Mouse (Mus musculus) heart, embryonic 15.5 days (tissue): ENCODE measurements around the gene Slc35d2. TPM values are rescaled to one million over a fixed set of nuclear protein-coding genes. Genes with fewer than 3 reads are reported as not detected.
"Not testable (repeated sequence)": the region's sequence is repeated elsewhere in the genome, so short reads cannot be mapped to it uniquely, and the experiment has no call there.

Source experiments
- ATAC-seq: fragments of 200-750 bp; cut with Nextera tagmentation; replicated peaks from 2 replicates; pipeline ENCODE4 v1.8.0; 2017; ENCODE audit warnings: low read depth, moderate TSS enrichment; ENCODE audit not compliant: insufficient number of reproducible peaks, insufficient read depth, low FRiP score
- H3K27ac ChIP-seq: fragments of 300-500 bp; sonication (generic); 2 replicates; pipeline ENCODE4 v1.5.1; 2015; ENCODE audit warnings: mild to moderate bottlenecking, inconsistent platforms
- H3K27me3 ChIP-seq: fragments of 300-500 bp; sonication (generic); 2 replicates; pipeline ENCODE4 v1.6.1; 2015; ENCODE audit warnings: inconsistent platforms
- H3K36me3 ChIP-seq: fragments of 300-500 bp; sonication (generic); 2 replicates; pipeline ENCODE4 v1.6.1; 2015; ENCODE audit warnings: mild to moderate bottlenecking, inconsistent platforms
- H3K4me1 ChIP-seq: fragments of 300-500 bp; sonication (generic); replicated peaks from 2 replicates; pipeline ENCODE4 v1.6.1; 2015; ENCODE audit warnings: inconsistent platforms
- H3K4me2 ChIP-seq: fragments of 300-500 bp; sonication (generic); 2 replicates; pipeline ENCODE4 v1.6.1; 2015; ENCODE audit warnings: inconsistent platforms, mild to moderate bottlenecking, moderate library complexity
- H3K4me3 ChIP-seq: fragments of 300-500 bp; sonication (generic); 2 replicates; pipeline ENCODE4 v1.5.1; 2015; ENCODE audit warnings: mild to moderate bottlenecking, inconsistent platforms
- H3K9ac ChIP-seq: fragments of 300-500 bp; sonication (generic); 2 replicates; pipeline ENCODE4 v1.6.1; 2015; ENCODE audit warnings: mild to moderate bottlenecking, inconsistent platforms
- H3K9me3 ChIP-seq: fragments of 300-500 bp; sonication (generic); replicated peaks from 2 replicates; pipeline ENCODE4 v1.6.1; 2016; ENCODE audit warnings: inconsistent platforms
- WGBS: fragments of 180-500 bp; shearing (Covaris S2); methylation state at CpG from one replicate; pipeline ENCODE4 v1.1.7; 2015; ENCODE audit warnings: mixed read lengths; 5-methylcytosine and 5-hydroxymethylcytosine counted together
- polyA plus RNA-seq: library from polyadenylated mRNA; unstranded; fragments of >200 nt; fragmentation: Nextera tagmentation; extraction: Ambion mirVana; gene quantifications from 2 replicates; pipeline ENCODE4 v1.2.1, GENCODE M21; 2015

Slc35d2 gene
- polyA plus RNA-seq, 1 experiment from 2014 or later = 5.0 TPM

GRCm38 (mm10) chr13:64088057-64088456 lies 41.1 kb downstream of the Slc35d2 start:
- no peak overlapping the region for H3K27ac ChIP-seq
- H3K4me1 ChIP-seq = no peaks in the 10 kb centered on the region
- H3K9ac ChIP-seq = no peak overlapping the region
- no peak for ATAC-seq
- no peaks in the 10 kb centered on the region for H3K9me3 ChIP-seq
- WGBS = 52% methylated on average over 7 of the region's 7 CpGs
- H3K27me3 ChIP-seq = no peaks in the 10 kb centered on the region
- no peaks in the 10 kb centered on the region for H3K36me3 ChIP-seq
- H3K4me2 ChIP-seq = no peak overlapping the region
- no peak overlapping the region for H3K4me3 ChIP-seq

GRCm38 (mm10) chr13:64086036-64086435 lies 43.1 kb downstream of the Slc35d2 start:
- no peak overlapping the region for H3K4me3 ChIP-seq
- H3K27ac ChIP-seq = no peak overlapping the region
- H3K4me1 ChIP-seq = peaks cover 10% of the 10 kb centered on the region
- no peak for ATAC-seq
- 84% methylated on average over 5 of the region's 5 CpGs for WGBS
- H3K9me3 ChIP-seq = no peaks in the 10 kb centered on the region
- H3K36me3 ChIP-seq = no peaks in the 10 kb centered on the region
- no peaks in the 10 kb centered on the region for H3K27me3 ChIP-seq
- no peak overlapping the region for H3K9ac ChIP-seq
- H3K4me2 ChIP-seq = no peak overlapping the region

DNA sequence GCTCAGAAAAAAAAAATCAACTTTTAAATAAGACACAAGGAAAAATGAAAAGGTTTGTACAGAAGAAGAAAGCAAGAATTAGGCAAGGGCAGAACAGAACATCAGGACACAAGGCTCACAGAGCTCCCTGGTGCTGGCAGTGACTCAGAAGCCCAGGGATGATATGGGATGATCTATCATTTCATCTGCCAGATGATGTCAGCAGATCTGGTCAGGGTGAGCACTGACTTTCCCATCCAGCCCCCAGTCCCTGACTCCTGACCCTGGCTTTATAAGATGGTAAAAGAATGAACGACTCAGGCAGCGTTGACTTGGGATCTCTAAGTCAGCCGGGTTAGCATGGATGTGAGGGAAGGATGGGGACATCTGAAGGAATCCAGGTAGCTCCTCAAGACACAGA lies 45.8 kb downstream of the Slc35d2 start:
- peaks cover 11% of the 10 kb centered on the region for H3K4me1 ChIP-seq
- H3K36me3 ChIP-seq = no peaks in the 10 kb centered on the region
- no peak for ATAC-seq
- H3K9me3 ChIP-seq = no peaks in the 10 kb centered on the region
- H3K4me2 ChIP-seq = no peak overlapping the region
- no peak overlapping the region for H3K9ac ChIP-seq
- WGBS = 82% methylated on average over 3 of the region's 3 CpGs
- H3K27me3 ChIP-seq = no peaks in the 10 kb centered on the region
- no peak overlapping the region for H3K4me3 ChIP-seq
- no peak overlapping the region for H3K27ac ChIP-seq

DNA sequence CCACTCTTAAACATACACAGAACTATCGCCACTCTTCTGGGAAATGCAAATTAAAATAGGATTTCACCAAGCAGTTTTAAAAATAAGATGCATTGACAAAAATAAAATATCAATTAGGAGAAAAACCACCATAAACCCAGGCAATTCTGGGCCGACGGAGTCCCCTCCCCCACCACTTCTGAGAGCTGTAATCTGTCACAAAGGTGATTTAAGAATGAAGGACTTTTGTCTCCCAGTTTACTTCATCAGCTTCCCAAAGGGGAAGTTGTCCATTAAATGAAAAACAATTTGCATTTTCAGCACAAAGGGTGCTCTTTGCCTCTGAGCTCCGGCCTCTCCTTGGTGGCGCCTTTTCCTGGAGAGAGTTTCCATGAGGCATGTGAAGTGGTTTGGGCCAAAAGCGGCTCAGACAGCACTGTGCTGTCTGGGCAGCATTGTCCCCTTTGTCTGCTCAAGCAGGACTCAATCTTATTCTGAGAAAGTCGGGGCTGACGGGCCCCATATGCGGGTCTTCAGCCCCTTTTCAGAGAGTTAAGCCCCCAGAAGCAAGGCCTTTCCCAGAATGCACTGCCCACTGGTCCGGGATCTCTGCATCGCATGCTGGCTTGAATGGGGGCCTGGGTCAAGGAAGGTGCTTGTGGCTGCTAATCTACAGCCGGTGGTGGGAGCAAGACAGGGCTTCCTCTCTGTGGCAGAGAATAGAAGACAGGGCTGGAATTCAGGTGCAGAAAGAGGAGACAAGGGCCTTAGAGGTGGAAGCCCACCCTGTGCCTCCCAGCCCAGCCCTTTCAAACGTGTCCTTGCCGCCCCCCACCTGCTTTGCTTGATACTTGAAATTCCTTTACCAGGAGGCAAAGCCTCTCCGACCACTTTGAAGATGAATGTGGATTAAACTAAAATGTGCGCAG lies 47.9 kb downstream of the Slc35d2 start:
- no peaks in the 10 kb centered on the region for H3K9me3 ChIP-seq
- H3K27me3 ChIP-seq = no peaks in the 10 kb centered on the region
- no peak overlapping the region for H3K9ac ChIP-seq
- WGBS = 42% methylated on average over 16 of the region's 16 CpGs
- peaks cover 11% of the 10 kb centered on the region for H3K4me1 ChIP-seq
- no peak; the same call in 1 of the 2 replicates for ATAC-seq
- H3K4me3 ChIP-seq = no peak overlapping the region
- H3K4me2 ChIP-seq = peak overlapping the region; percentile 13; the same call in 1 of the 2 replicates
- H3K36me3 ChIP-seq = no peaks in the 10 kb centered on the region
- H3K27ac ChIP-seq = no peak overlapping the region

DNA sequence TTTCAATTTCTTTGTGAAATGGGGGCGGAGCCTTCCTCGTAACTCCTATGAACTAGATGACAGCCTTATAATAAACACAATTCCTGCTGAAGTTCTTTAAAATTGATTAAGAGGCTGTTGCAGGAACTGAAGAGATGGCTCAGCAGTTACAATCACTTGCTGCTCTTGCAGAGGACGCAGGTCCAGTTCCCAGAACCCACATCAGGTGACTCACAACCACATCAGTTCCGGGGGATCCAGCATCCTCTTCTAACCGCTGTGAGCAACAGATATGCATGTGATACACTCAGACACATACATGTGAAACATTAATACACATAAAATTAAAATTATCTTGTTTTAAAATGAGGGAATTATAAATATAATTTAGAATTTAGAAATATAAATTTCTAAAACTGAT lies 51.6 kb downstream of the Slc35d2 start:
- no peak overlapping the region for H3K9ac ChIP-seq
- no peaks in the 10 kb centered on the region for H3K36me3 ChIP-seq
- no peaks in the 10 kb centered on the region for H3K9me3 ChIP-seq
- H3K4me3 ChIP-seq = no peak overlapping the region
- no peak overlapping the region for H3K4me2 ChIP-seq
- WGBS = 83% methylated on average over 5 of the region's 5 CpGs
- no peak overlapping the region for H3K27ac ChIP-seq
- ATAC-seq = no peak
- H3K4me1 ChIP-seq = peaks cover 11% of the 10 kb centered on the region
- no peaks in the 10 kb centered on the region for H3K27me3 ChIP-seq

DNA sequence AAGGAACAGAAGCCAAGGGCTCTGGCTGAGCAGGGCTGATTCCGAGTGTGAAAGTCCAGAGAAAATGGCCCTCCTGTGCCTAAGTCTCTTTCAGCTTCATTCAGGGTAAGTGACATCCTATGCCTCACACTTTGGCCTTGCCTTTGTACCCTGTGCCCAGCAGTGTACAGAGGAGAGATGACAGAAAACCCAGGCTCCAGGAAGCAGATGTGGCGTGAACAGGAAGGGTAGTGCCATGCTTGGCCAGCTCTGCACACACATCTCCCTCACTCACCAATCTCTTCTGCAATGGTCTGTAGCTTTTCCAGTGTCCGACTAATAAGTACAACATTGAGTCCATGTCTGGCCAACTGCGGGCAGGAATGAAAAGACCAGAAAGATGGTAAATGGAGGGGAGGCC lies 53.1 kb downstream of the Slc35d2 start:
- Histone ChIP-seq H3K27me3 (no peaks in the 10 kb centered on the region), H3K4me1 (peaks cover 1% of the 10 kb centered on the region), H3K27ac (no peak overlapping the region), H3K4me3 (no peak overlapping the region), H3K4me2 (no peak overlapping the region), H3K36me3 (no peaks in the 10 kb centered on the region), H3K9me3 (no peaks in the 10 kb centered on the region), H3K9ac (no peak overlapping the region)
- ATAC-seq = no peak
- WGBS = 83% methylated on average over 4 of the region's 4 CpGs

- Histone ChIP-seq H3K9me3 (no peaks in the 10 kb centered on the region), H3K4me1 (no peaks in the 10 kb centered on the region; the same call in 1 of the 2 replicates), H3K4me2 (no peak overlapping the region), H3K27ac (no peak overlapping the region), H3K4me3 (no peak overlapping the region), H3K27me3 (no peaks in the 10 kb centered on the region), H3K9ac (no peak overlapping the region), H3K36me3 (no peaks in the 10 kb centered on the region)
- no peak for ATAC-seq
- 29% methylated on average over 3 of the region's 3 CpGs for WGBS
Measured at GRCm38 (mm10) chr13:64066653-64067052, 62.5 kb downstream of the Slc35d2 start.

GRCm38 (mm10) chr13:64064276-64064675 lies 64.9 kb downstream of the Slc35d2 start:
- H3K4me3 ChIP-seq = no peak overlapping the region
- no peaks in the 10 kb centered on the region for H3K9me3 ChIP-seq
- H3K36me3 ChIP-seq = no peaks in the 10 kb centered on the region
- no peaks in the 10 kb centered on the region; the same call in 1 of the 2 replicates for H3K4me1 ChIP-seq
- no peaks in the 10 kb centered on the region for H3K27me3 ChIP-seq
- no peak for ATAC-seq
- H3K9ac ChIP-seq = no peak overlapping the region
- no peak overlapping the region for H3K27ac ChIP-seq
- no peak overlapping the region for H3K4me2 ChIP-seq

- no peak for ATAC-seq
- 82% methylated on average over 5 of the region's 5 CpGs for WGBS
- H3K4me3 ChIP-seq = no peak overlapping the region
Measured at GRCm38 (mm10) chr13:64060935-64061506, 68.1 kb downstream of the Slc35d2 start.

DNA sequence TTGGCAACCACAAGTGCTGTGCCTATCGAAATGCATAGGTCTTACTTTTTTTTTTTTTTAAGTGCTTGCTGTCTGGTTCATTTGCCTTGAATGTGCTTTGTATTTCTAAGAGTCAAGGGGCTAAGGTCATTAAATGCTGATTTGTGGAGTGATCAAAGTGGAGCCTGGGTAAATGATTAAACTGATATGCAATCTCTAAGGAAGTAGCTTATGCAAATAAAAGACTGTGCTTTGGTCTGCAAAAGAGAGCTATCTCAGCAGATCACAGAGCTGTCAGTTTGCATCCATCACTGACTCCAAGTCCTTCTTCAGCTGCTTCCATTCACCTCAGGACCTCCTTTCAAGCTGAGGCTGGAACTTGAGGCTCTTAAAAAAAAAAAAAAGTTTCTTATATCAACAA lies 75.2 kb downstream of the Slc35d2 start:
- no peaks in the 10 kb centered on the region for H3K27me3 ChIP-seq
- H3K4me1 ChIP-seq = no peaks in the 10 kb centered on the region
- no peaks in the 10 kb centered on the region for H3K36me3 ChIP-seq
- H3K4me3 ChIP-seq = no peak overlapping the region
- H3K9me3 ChIP-seq = no peaks in the 10 kb centered on the region; the same call in 1 of the 2 replicates
- no peak overlapping the region for H3K4me2 ChIP-seq
- no peak overlapping the region for H3K27ac ChIP-seq
- no peak overlapping the region for H3K9ac ChIP-seq
- WGBS = 63% methylated on average over 1 of the region's 1 CpGs
- no peak for ATAC-seq

More at GRCm38 (mm10) chr13:64060935-64061506, 68.1 kb downstream of the Slc35d2 start:
- Histone ChIP-seq H3K27ac (no peak overlapping the region), H3K9ac (no peak overlapping the region), H3K36me3 (no peaks in the 10 kb centered on the region), H3K27me3 (no peaks in the 10 kb centered on the region), H3K9me3 (no peaks in the 10 kb centered on the region), H3K4me2 (no peak overlapping the region), H3K4me1 (no peaks in the 10 kb centered on the region; the same call in 1 of the 2 replicates)

- not testable (repeated sequence) for H3K9me3 ChIP-seq, H3K27ac ChIP-seq, H3K27me3 ChIP-seq, H3K9ac ChIP-seq, H3K4me1 ChIP-seq, H3K36me3 ChIP-seq, H3K4me3 ChIP-seq, ATAC-seq, H3K4me2 ChIP-seq
- 71% methylated on average over 2 of the region's 2 CpGs for WGBS
Measured at GRCm38 (mm10) chr13:64052281-64052680, 76.9 kb downstream of the Slc35d2 start.
